8 mouse cellular contexts compared by ENCODE assay signal in the genomic region with DNA sequence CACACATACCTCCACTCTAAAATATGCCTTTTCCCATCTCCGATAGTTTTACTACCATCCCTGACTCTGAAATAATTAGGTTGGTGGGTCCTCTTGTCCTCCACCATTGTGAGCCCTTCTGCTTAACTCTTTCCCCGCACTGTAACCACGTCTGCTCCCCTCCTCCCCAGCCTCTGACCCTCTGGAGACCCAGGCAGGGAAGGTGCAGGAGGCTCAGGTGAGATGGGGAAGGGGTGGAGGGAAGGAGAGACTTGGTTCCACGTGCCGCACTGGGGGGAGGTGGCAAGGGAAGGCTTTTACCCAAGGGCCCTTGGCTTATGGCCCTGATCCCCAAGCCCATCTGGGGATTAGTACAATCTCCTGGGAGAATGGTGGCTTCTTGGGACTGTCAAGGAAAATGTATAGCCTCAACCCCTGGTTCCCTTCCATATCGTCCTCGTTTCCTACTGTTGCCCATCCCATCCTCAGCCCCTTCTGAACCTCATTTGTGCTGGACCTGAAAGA. TPM values are rescaled to one million over a fixed set of nuclear protein-coding genes. Genes with fewer than 3 reads are reported as not detected.
A peak's percentile ranks its signal among the peaks of the same experiment; 100 is the strongest.
DNase-seq lines count a peak whose midpoint lies in the region; ATAC-seq and TF ChIP-seq lines count a peak whose summit lies in the region.

Nfkbib (minus strand) TSS at position 51 of the 504 bp plus-strand sequence.

- H3K36me3 ChIP-seq in testis, adult 2 months (ENCODE audit: control insufficient read depth, insufficient read depth, low read length) = no peaks in the 10 kb centered on the region
- 0 out of 2 replicates have a peak, but pooled peaks cover 10% of the 10 kb centered on the region for H3K36me3 ChIP-seq in embryonic facial prominence, embryonic 12.5 days
- peaks cover 8% of the 10 kb centered on the region; the same call in 1 of the 2 replicates for H3K36me3 ChIP-seq in heart, embryonic 13.5 days
- H3K36me3 ChIP-seq in midbrain, postnatal 0 days (ENCODE audit: insufficient read depth, low read length) = 0 out of 2 replicates have a peak, but pooled peaks cover 5% of the 10 kb centered on the region

- ATAC-seq in embryonic facial prominence, embryonic 12.5 days (ENCODE audit: insufficient number of reproducible peaks, insufficient read depth, low FRiP score, low TSS enrichment) = no peak
- ATAC-seq in heart, embryonic 13.5 days (ENCODE audit: extremely low read depth, insufficient number of reproducible peaks, low FRiP score, low TSS enrichment) = no peak
- ATAC-seq in midbrain, postnatal 0 days (ENCODE audit: low FRiP score) = no peak

- H3K4me1 ChIP-seq in testis, adult 2 months (ENCODE audit: control insufficient read depth, insufficient read depth, low read length) = peaks cover 4% of the 10 kb centered on the region
- H3K4me1 ChIP-seq in embryonic facial prominence, embryonic 12.5 days = peaks cover 12% of the 10 kb centered on the region
- H3K4me1 ChIP-seq in heart, embryonic 13.5 days = peaks cover 19% of the 10 kb centered on the region
- H3K4me1 ChIP-seq in midbrain, postnatal 0 days (ENCODE audit: insufficient read depth, low read length) = peaks cover 17% of the 10 kb centered on the region; the same call in 1 of the 2 replicates

- intact Hi-C loops in left cerebral cortex, postnatal 10 days (cut with DNase I) = no loop called here

- H3K4me2 ChIP-seq in embryonic facial prominence, embryonic 12.5 days (replicated peaks) = peak within 1 kb of the TSS; percentile 64
- peak within 1 kb of the TSS; percentile 80 for H3K4me2 ChIP-seq in heart, embryonic 13.5 days
- peak within 1 kb of the TSS; percentile 53 for H3K4me2 ChIP-seq in midbrain, postnatal 0 days (ENCODE audit: low read depth, low read length, poor library complexity, severe bottlenecking)

- H3K9ac ChIP-seq in embryonic facial prominence, embryonic 12.5 days = peak within 1 kb of the TSS; percentile 74
- peak within 1 kb of the TSS; percentile 92 for H3K9ac ChIP-seq in heart, embryonic 13.5 days
- H3K9ac ChIP-seq in midbrain, postnatal 0 days (replicated peaks; ENCODE audit: low read length, poor library complexity, severe bottlenecking) = peak within 1 kb of the TSS; percentile 64

- H3K27ac ChIP-seq in testis, adult 2 months (ENCODE audit: control insufficient read depth, insufficient read depth, low read depth, low read length) = peak within 1 kb of the TSS; percentile 83
- H3K27ac ChIP-seq in embryonic facial prominence, embryonic 12.5 days = no peak within 1 kb of the TSS
- H3K27ac ChIP-seq in heart, embryonic 13.5 days (replicated peaks) = no peak within 1 kb of the TSS
- no peak within 1 kb of the TSS for H3K27ac ChIP-seq in midbrain, postnatal 0 days (ENCODE audit: low read depth, low read length)

- DNase-seq in testis, postnatal 14 days (ENCODE audit: low spot score) = no peak
- no peak for DNase-seq in left cerebral cortex, postnatal 10 days (ENCODE audit: extremely low spot score in 1 of 2, low spot score in 2 of 2)
- DNase-seq in midbrain, postnatal 0 days (ENCODE audit: low spot score) = no peak
- DNase-seq in embryo, embryonic 11 days = no peak
- no peak for DNase-seq in urinary bladder, postnatal 25 days (ENCODE audit: low spot score)

- 58% methylated on average over 7 of the region's 7 CpGs for WGBS in embryonic facial prominence, embryonic 12.5 days
- 60% methylated on average over 7 of the region's 7 CpGs for WGBS in heart, embryonic 13.5 days
- WGBS in midbrain, postnatal 0 days = 54% methylated on average over 7 of the region's 7 CpGs

- no peaks in the 10 kb centered on the region for H3K9me3 ChIP-seq in embryonic facial prominence, embryonic 12.5 days
- no peaks in the 10 kb centered on the region for H3K9me3 ChIP-seq in heart, embryonic 13.5 days
- no peaks in the 10 kb centered on the region for H3K9me3 ChIP-seq in midbrain, postnatal 0 days (ENCODE audit: low read length)

- H3K4me3 ChIP-seq in testis, adult 2 months (ENCODE audit: control insufficient read depth, low read depth, low read length) = peak within 1 kb of the TSS; percentile 99
- peak within 1 kb of the TSS; percentile 63 for H3K4me3 ChIP-seq in embryonic facial prominence, embryonic 12.5 days
- H3K4me3 ChIP-seq in heart, embryonic 13.5 days = peak within 1 kb of the TSS; percentile 86
- peak within 1 kb of the TSS; percentile 72 for H3K4me3 ChIP-seq in midbrain, postnatal 0 days (ENCODE audit: low read depth, low read length)

- H3K27me3 ChIP-seq in testis, adult 2 months (ENCODE audit: control insufficient read depth, insufficient read depth, low read length) = no peaks in the 10 kb centered on the region
- no peaks in the 10 kb centered on the region for H3K27me3 ChIP-seq in embryonic facial prominence, embryonic 12.5 days
- no peaks in the 10 kb centered on the region for H3K27me3 ChIP-seq in heart, embryonic 13.5 days (replicated peaks)
- no peaks in the 10 kb centered on the region for H3K27me3 ChIP-seq in midbrain, postnatal 0 days (ENCODE audit: insufficient read depth, low read length)

- TF ChIP-seq POLR2A in testis, adult 2 months (IDR thresholded peaks at IDR 0.05; ENCODE audit: control insufficient read depth, low read depth, low read length) = no peak

- TF ChIP-seq CTCF in testis, adult 2 months (IDR thresholded peaks at IDR 0.05; ENCODE audit: control insufficient read depth, insufficient read depth, insufficient replicate concordance, low read depth, low read length) = no peak
- TF ChIP-seq CTCF in midbrain, postnatal 0 days (IDR thresholded peaks at IDR 0.05) = no peak

RNA-seq across cellular contexts. Expression of gene Nfkbib, which starts in this region (rescaled TPM):
- polyA plus RNA-seq in testis, adult 2 months (2012; rRNA removed) = 134 and 152 TPM in 2 replicates
- polyA plus RNA-seq in embryonic facial prominence, embryonic 12.5 days (2016; fragmentation: Nextera tagmentation; extraction: Ambion mirVana) = 38.9 and 42.0 TPM in 2 replicates
- 30.5 and 32.7 TPM in 2 replicates for polyA plus RNA-seq in heart, embryonic 13.5 days (2015; fragmentation: Nextera tagmentation; extraction: Ambion mirVana)
- total RNA-seq in left cerebral cortex, postnatal 10 days (2021) = 10 to 100 TPM; 34.7 to 39.6 TPM
- 18.3 and 19.7 TPM in 2 replicates for total RNA-seq in midbrain, postnatal 0 days (2014; rRNA removed)
- 58.5 and 65.3 TPM in 2 replicates for polyA plus RNA-seq in midbrain, postnatal 0 days (2015; fragmentation: Nextera tagmentation; extraction: Ambion mirVana)
